Mouse (Mus musculus): ENCODE results near the gene Ube2o. TPM values are rescaled to one million over a fixed set of nuclear protein-coding genes. Genes with fewer than 3 reads are reported as not detected.

The Ube2o gene
- polyA plus RNA-seq, 1 experiment = 80.5 TPM

DNA sequence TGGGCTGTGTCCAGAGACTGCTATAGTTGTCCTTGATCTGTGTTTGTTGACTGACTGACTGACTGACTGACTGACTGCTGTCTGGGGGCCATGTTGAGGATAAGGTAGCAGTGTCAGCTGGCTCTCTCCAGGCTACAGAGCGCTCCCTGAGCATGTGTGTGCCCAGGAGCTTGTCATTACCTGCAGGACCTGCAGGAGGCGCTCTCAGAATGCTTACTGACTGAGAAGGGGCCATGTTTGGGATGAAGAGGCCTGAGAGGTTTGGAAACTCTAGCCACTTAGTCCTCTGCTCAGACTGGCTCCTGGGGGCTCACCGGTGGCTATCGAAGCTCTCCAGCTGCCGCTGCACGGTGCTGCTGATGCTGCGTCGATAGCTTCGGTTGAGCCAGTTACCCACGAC, 22.1 kb upstream of the Ube2o start:
- Histone ChIP-seq H3K9me3 (ENCODE audit: control insufficient read depth, low read length) (no peaks in the 10 kb centered on the region), H3K27me3 (ENCODE audit: control insufficient read depth) (no peaks in the 10 kb centered on the region), H3K36me3 (ENCODE audit: control insufficient read depth) (peaks cover 99% of the 10 kb centered on the region), H3K4me3 (replicated peaks) (no peak overlapping the region), H3K4me1 (ENCODE audit: control insufficient read depth) (peaks cover 12% of the 10 kb centered on the region)
- no peak for TF ChIP-seq TAL1 (IDR thresholded peaks at IDR 0.05; ENCODE audit: low read length)
- no peak for TF ChIP-seq GATA1 (IDR thresholded peaks at IDR 0.05; ENCODE audit: low read length)

DNA sequence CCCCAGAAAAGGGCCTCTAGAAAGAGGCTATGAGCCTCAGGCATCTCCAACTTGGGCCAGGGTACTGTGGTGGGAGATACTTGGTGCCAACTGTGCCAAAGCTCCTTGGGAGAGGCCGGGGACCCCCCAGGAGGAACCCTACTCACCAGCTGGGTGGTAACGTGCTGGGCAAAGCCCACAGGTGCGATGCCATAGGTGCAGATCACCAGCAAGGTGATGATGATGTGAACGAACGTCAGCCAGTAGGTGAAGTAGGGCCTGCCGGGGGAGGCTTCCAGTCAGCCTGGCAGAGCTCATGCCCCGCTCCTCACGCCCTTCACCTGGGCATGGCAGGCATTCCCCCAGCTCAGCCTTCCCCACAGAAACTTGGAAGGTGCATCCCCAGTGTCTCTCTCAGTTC, 20.8 kb upstream of the Ube2o start:
- TF ChIP-seq TAL1 (IDR thresholded peaks at IDR 0.05; ENCODE audit: low read length) (no peak), GATA1 (IDR thresholded peaks at IDR 0.05; ENCODE audit: low read length) (no peak)
- Histone ChIP-seq H3K36me3 (ENCODE audit: control insufficient read depth) (peaks cover 98% of the 10 kb centered on the region), H3K4me1 (ENCODE audit: control insufficient read depth) (peaks cover 8% of the 10 kb centered on the region), H3K4me3 (replicated peaks) (no peak overlapping the region), H3K27me3 (ENCODE audit: control insufficient read depth) (no peaks in the 10 kb centered on the region), H3K9me3 (ENCODE audit: control insufficient read depth, low read length) (no peaks in the 10 kb centered on the region)

DNA sequence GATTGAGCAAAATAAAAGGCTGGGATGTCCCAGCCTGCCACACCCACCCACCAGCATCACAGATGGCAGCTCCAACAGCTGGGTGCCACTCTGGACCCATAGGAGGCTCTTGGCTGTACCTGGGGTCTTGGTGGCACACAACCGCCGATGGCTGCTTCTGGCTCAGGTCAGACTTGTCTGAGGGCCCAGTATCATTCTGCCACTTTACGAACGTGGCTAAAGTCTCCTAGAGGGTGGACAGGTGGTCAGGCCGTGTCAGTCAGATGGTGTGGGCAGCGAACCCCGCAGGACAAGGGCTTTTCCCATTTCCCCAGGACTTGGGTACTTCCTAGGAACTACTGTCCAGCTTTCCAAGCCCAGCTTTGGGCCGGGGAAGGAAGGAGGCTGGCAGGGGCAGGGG, 19.9 kb upstream of the Ube2o start:
- Histone ChIP-seq H3K9me3 (ENCODE audit: control insufficient read depth, low read length) (no peaks in the 10 kb centered on the region), H3K36me3 (ENCODE audit: control insufficient read depth) (peaks cover 95% of the 10 kb centered on the region), H3K4me1 (ENCODE audit: control insufficient read depth) (peaks cover 8% of the 10 kb centered on the region), H3K4me3 (replicated peaks) (no peak overlapping the region), H3K27me3 (ENCODE audit: control insufficient read depth) (no peaks in the 10 kb centered on the region)
- TF ChIP-seq TAL1 (IDR thresholded peaks at IDR 0.05; ENCODE audit: low read length) (no peak), GATA1 (IDR thresholded peaks at IDR 0.05; ENCODE audit: low read length) (no peak)

DNA sequence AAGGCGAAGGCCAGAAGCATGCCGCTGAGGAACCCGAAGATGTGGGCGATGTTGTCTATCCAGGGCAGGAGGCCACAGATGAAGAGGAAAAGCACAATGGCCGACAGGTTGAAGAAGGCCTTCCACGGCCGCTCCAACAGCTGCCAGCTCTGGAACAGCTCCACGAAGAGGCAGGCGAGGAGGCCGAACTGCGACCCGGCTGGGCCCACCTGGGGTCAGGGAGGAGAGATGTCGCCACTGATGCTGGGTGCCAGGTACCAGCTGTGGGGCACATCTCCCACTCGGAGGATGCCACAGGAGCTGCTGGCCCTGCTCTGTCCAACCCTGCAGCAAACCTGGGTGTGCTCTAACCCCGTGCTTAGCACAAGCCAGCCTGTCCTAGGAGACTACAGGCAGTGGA, 18.0 kb upstream of the Ube2o start:
- no peak for TF ChIP-seq GATA1 (IDR thresholded peaks at IDR 0.05; ENCODE audit: low read length)
- no peak for TF ChIP-seq TAL1 (IDR thresholded peaks at IDR 0.05; ENCODE audit: low read length)
- peaks cover 78% of the 10 kb centered on the region for H3K36me3 ChIP-seq (ENCODE audit: control insufficient read depth)
- no peaks in the 10 kb centered on the region for H3K9me3 ChIP-seq (ENCODE audit: control insufficient read depth, low read length)
- no peak overlapping the region for H3K4me3 ChIP-seq (replicated peaks)
- peaks cover 7% of the 10 kb centered on the region for H3K4me1 ChIP-seq (ENCODE audit: control insufficient read depth)
- no peaks in the 10 kb centered on the region for H3K27me3 ChIP-seq (ENCODE audit: control insufficient read depth)

DNA sequence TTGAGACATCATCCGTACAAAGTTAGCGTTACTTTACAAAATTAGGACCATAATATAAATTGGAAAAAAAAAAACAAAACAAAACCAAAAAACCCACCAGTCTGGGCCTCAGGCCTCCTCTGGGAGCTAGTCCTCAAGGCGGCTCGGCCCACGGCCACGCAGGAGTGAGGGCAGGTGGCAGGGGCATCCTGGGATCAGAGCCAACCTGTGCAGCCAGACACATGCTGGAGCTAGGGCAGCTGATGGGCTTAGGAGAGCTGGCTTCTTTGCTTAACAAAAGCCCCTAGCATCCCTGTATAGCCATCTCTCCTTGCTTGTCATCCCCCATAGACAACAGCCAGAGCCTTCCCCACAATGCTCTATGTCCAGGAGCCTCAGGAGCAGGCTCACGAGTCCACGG, 16.9 kb upstream of the Ube2o start:
- H3K36me3 ChIP-seq (ENCODE audit: control insufficient read depth) = peaks cover 68% of the 10 kb centered on the region
- no peak overlapping the region for H3K4me3 ChIP-seq (replicated peaks)
- H3K9me3 ChIP-seq (ENCODE audit: control insufficient read depth, low read length) = no peaks in the 10 kb centered on the region
- H3K27me3 ChIP-seq (ENCODE audit: control insufficient read depth) = peaks cover 3% of the 10 kb centered on the region; the same call in 1 of the 2 replicates
- no peak for TF ChIP-seq TAL1 (IDR thresholded peaks at IDR 0.05; ENCODE audit: low read length)
- no peak for TF ChIP-seq GATA1 (IDR thresholded peaks at IDR 0.05; ENCODE audit: low read length)
- no peaks in the 10 kb centered on the region for H3K4me1 ChIP-seq (ENCODE audit: control insufficient read depth)

DNA sequence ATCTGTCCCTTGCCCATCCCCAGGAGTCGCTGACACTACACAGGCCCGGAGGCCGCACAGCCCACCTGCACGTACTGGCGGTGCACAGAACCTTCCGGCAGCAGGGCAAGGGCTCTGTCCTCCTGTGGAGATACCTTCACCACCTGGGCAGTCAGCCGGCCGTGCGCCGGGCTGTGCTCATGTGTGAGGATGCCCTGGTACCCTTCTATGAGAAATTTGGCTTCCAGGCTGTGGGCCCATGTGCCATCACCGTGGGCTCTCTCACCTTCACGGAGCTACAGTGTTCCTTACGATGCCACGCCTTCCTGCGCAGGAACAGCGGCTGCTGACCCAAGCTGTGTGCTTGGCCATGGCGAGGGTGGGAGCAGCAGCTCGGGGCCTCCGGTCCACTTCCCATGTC, 15.5 kb upstream of the Ube2o start:
- peaks cover 6% of the 10 kb centered on the region for H3K27me3 ChIP-seq (ENCODE audit: control insufficient read depth)
- no peak overlapping the region for H3K4me3 ChIP-seq (replicated peaks)
- peaks cover 54% of the 10 kb centered on the region for H3K36me3 ChIP-seq (ENCODE audit: control insufficient read depth)
- H3K9me3 ChIP-seq (ENCODE audit: control insufficient read depth, low read length) = no peaks in the 10 kb centered on the region
- H3K4me1 ChIP-seq (ENCODE audit: control insufficient read depth) = peaks cover 9% of the 10 kb centered on the region
- no peak for TF ChIP-seq TAL1 (IDR thresholded peaks at IDR 0.05; ENCODE audit: low read length)
- TF ChIP-seq GATA1 (IDR thresholded peaks at IDR 0.05; ENCODE audit: low read length) = no peak

DNA sequence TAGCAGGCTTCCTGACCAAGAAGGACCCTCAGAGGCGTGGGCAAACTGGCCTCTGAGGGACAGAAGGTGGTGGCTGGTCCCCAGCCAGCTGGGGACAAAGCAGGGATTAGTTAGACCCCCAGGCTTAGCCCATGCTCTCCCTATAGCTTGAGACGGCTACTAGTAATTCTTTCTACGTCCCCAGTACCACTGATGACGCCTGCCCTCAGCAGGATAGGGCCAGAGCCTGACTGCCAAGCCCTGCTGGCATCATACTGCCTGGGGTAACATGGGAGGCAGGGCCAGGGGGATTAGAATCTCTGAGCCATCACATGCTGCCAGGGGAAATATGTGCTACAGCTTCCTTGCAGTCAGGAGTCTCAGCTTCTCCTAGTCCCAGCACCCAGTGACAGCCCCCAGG, 12.1 kb upstream of the Ube2o start:
- Histone ChIP-seq H3K27me3 (ENCODE audit: control insufficient read depth) (peaks cover 26% of the 10 kb centered on the region), H3K4me1 (ENCODE audit: control insufficient read depth) (peaks cover 33% of the 10 kb centered on the region), H3K4me3 (replicated peaks) (no peak overlapping the region), H3K36me3 (ENCODE audit: control insufficient read depth) (peaks cover 20% of the 10 kb centered on the region), H3K9me3 (ENCODE audit: control insufficient read depth, low read length) (no peaks in the 10 kb centered on the region)
- TF ChIP-seq GATA1 (IDR thresholded peaks at IDR 0.05; ENCODE audit: low read length) = no peak
- TF ChIP-seq TAL1 (IDR thresholded peaks at IDR 0.05; ENCODE audit: low read length) = no peak

DNA sequence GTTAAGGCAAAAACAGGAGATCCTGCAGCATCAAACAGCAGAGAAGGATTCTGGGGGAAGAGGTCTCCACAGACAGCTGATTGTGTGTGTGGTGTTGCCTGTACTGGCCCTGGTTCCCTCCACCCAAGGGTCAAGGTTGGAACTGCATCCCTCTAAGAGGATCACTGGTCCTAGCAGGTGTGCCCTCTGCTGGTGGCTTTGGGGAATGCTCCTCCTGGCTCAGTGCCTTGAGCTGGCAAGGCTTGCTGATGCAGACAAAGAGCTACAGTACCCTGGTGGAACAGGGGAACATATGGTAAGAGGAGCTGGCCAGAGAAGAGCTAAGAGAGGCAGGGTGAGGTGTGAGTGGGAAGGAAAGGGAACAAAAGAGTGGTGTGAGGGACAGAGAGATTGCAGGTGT, 11.2 kb upstream of the Ube2o start:
- Histone ChIP-seq H3K4me3 (replicated peaks) (no peak overlapping the region), H3K4me1 (ENCODE audit: control insufficient read depth) (peaks cover 40% of the 10 kb centered on the region), H3K9me3 (ENCODE audit: control insufficient read depth, low read length) (no peaks in the 10 kb centered on the region), H3K36me3 (ENCODE audit: control insufficient read depth) (peaks cover 12% of the 10 kb centered on the region), H3K27me3 (ENCODE audit: control insufficient read depth) (peaks cover 35% of the 10 kb centered on the region)
- TF ChIP-seq TAL1 (IDR thresholded peaks at IDR 0.05; ENCODE audit: low read length) = no peak

DNA sequence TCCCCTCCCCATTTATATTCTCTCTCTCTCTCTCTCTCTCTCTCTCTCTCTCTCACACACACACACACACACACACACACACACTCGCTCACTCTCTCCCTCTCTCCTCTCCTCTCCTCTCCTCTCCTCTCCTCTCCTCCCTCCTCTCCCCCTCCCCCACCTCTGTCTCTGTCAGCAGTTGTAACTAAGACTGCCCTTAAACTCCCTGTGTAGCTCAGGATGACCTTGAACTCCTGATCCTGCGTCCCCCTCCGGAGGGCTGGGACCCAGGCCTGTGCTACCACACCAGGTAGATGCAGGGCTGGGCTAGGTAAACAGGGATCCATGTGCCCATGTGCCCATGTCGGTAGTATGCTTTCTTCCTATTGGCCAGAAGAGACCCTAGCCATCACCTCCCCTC, 10.4 kb upstream of the Ube2o start:
- Histone ChIP-seq H3K9me3 (ENCODE audit: control insufficient read depth, low read length) (no peaks in the 10 kb centered on the region), H3K36me3 (ENCODE audit: control insufficient read depth) (peaks cover 4% of the 10 kb centered on the region), H3K4me3 (replicated peaks) (no peak overlapping the region), H3K27me3 (ENCODE audit: control insufficient read depth) (peaks cover 41% of the 10 kb centered on the region), H3K4me1 (ENCODE audit: control insufficient read depth) (peaks cover 47% of the 10 kb centered on the region)
- TF ChIP-seq TAL1 (IDR thresholded peaks at IDR 0.05; ENCODE audit: low read length) = no peak

DNA sequence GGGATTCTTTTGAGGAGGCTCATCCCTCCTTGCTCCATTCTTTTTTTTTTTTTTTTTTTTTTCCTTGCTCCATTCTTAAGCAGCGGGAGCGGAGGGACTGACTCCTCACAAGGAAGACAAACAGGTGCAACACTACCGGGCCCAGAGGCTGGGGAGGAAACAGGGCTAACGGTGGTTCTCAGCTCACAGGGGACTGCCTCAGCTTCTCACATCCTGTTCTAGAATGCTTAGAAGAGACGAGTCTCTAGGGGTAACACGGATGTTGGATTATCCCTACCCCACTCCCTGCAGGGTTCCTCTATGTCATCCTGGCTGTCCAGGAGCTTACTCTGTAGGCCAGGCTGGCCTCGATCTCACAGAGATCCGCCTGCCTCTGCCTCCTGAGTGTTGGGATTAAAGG, 8.3 kb upstream of the Ube2o start:
- H3K27me3 ChIP-seq (ENCODE audit: control insufficient read depth) = peaks cover 47% of the 10 kb centered on the region
- peaks cover 52% of the 10 kb centered on the region for H3K4me1 ChIP-seq (ENCODE audit: control insufficient read depth)
- TF ChIP-seq TAL1 (IDR thresholded peaks at IDR 0.05; ENCODE audit: low read length) (no peak), GATA1 (IDR thresholded peaks at IDR 0.05; ENCODE audit: low read length) (no peak)

More for the DNA sequence above, 8.3 kb upstream of the Ube2o start:
- no peaks in the 10 kb centered on the region for H3K9me3 ChIP-seq (ENCODE audit: control insufficient read depth, low read length)
- no peak overlapping the region for H3K4me3 ChIP-seq (replicated peaks)
- no peaks in the 10 kb centered on the region for H3K36me3 ChIP-seq (ENCODE audit: control insufficient read depth)

Data from erythroblast, embryonic 14.5 days (primary cell).